Mouse (Mus musculus) adrenal gland, adult 8-10 months (tissue): ENCODE data around the gene Tmem53. TPM values are rescaled to one million over a fixed set of nuclear protein-coding genes. Genes with fewer than 3 reads are reported as not detected.

ENCODE experiments used
- DNase-seq: peaks from one replicate; pipeline ENCODE4 v3.0.0; 2022
- total RNA-seq, 4 experiments: library from RNA; stranded (reverse); gene quantifications; 2 replicates each; pipeline ENCODE4 v1.2.4; 2022

Tmem53 gene
- total RNA-seq, 4 experiments from 2014 or later, result 52.4 to 103 (median 74.9) TPM

DNA sequence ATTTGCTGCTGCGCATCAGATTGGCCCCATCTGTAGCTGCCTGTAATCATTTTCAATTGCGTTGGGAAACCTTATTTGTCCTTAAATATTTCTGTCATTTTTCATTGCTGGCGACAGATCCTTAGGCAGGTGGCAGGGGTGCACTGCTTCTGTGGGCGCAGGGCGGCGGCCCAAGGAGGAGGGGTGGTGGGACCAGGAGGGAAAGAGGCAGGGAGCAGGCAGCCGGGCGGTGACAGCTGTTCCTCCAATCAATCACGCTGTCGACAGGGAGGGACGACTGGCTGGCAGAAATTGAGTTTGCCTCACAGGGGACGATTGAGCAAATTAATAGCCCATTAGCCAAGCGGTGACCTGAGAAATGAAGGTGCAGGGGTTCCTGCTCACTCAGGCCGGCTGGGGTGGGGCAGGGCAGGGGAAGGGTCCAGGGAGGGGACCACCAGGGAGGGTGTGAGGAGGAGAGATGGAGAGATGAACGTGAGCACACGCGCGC lies 66.0 kb downstream of the Tmem53 start:
- DNase-seq, result no peak

Other genes starting within 250 kb of the Tmem53 start
- 10 to 100 TPM; 32.2 to 40.2 (median 33.8) TPM for gene Eif2b3, start 232.5 kb upstream of the Tmem53 start, total RNA-seq
- gene Ptch2, start 155.9 kb upstream of the Tmem53 start, total RNA-seq, result 1 to 10 TPM; 3.8 to 9.0 (median 8.3) TPM
- gene Btbd19, start 126.2 kb upstream of the Tmem53 start, total RNA-seq, result 10 to 100 TPM in 1 of 4 experiments, 1 to 10 TPM in 3; 6.6 to 11.4 (median 9.1) TPM
- not detected for gene Tctex1d4, start 125.2 kb upstream of the Tmem53 start, total RNA-seq
- gene Plk3, start 118.0 kb upstream of the Tmem53 start, total RNA-seq, result 10 to 100 TPM in 1 of 4 experiments, 1 to 10 TPM in 3; 4.5 to 18.0 (median 5.8) TPM
- 1,000 to 10,000 TPM in 2 of 4 experiments, 100 to 1,000 TPM in 2; 974 to 1,059 (median 1,012) TPM for gene Rps8, start 95.7 kb upstream of the Tmem53 start, total RNA-seq
- 1 to 10 TPM in 1 of 4 experiments, under 1 TPM in 3; 0.87 to 1.1 (median 0.93) TPM for gene Kif2c, start 69.3 kb upstream of the Tmem53 start, total RNA-seq
- 1 to 10 TPM; 2.6 to 3.7 (median 3.0) TPM for gene Armh1, start 174 bp downstream of the Tmem53 start, total RNA-seq
- 100 to 1,000 TPM in 3 of 4 experiments, 10 to 100 TPM in 1; 95.3 to 135 (median 115) TPM for gene Rnf220, start 245.1 kb downstream of the Tmem53 start, total RNA-seq